Mouse (Mus musculus): Measurements from ENCODE around the gene Aqp7.

DNA sequence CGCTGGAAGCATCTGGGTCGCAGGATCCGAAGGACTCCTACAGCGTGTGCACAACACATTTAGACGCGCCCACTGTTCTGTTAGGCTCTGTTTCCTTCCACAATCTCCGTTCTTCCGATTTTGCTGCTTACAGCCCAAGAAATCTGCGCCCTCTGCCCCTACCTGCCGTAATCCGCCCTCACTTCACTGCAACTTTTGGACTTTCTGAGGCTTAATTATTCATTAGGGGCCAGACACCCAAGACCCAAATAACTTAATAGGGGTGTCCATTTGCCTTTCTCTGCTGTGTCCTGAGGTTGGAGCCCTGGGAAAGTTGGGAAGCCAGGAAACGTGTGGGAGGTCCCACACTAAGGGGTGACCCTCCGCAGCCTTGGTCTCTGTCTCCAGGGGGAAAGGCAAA, 49.4 kb upstream of the Aqp7 start:
- TF ChIP-seq CTCF (IDR thresholded peaks at IDR 0.05) (no peak), EP300 (IDR thresholded peaks at IDR 0.05) (no peak)
